Mouse (Mus musculus) G1E (cell line): ENCODE data around the gene Reln.

Experiments used
- CTCF ChIP-seq: IDR thresholded peaks from 2 replicates; pipeline ENCODE4 v1.5.1; 2012; ENCODE audit warnings: low read depth, low read length, inconsistent platforms, mixed read lengths
- GATA1 ChIP-seq: IDR thresholded peaks from 2 replicates; pipeline ENCODE4 v1.6.1; 2012; ENCODE audit warnings: borderline replicate concordance, low read length, inconsistent platforms, mixed read lengths
- GATA2 ChIP-seq: IDR thresholded peaks from 2 replicates; pipeline ENCODE4 v1.6.1; 2012; ENCODE audit warnings: low read depth, low read length, inconsistent platforms, borderline replicate concordance

- TF ChIP-seq CTCF, result no peak
- TF ChIP-seq GATA2, result no peak
- TF ChIP-seq GATA1, result no peak
Measured at GRCm38 (mm10) chr5:22344556-22344975, at the start of gene Reln.
